Mouse (Mus musculus) mouse trophoblast stem cell (cell line): ENCODE measurements at regions not wholly inside any gene's neighbourhood (a gene's known extent, or its start where the extent isn't known, plus 50 kb on each side); places are given as distances from the start of the nearest gene placed in this dataset.

ENCODE experiments used
- in situ Hi-C, 2 experiments: fragments of 300-500 bp; cut with MseI, MboI; formaldehyde crosslinking; loops; 2 replicates in 1 of 2; 3 replicates in 1 of 2; pipeline ENCODE4 v1.15.1; 2025

DNA sequence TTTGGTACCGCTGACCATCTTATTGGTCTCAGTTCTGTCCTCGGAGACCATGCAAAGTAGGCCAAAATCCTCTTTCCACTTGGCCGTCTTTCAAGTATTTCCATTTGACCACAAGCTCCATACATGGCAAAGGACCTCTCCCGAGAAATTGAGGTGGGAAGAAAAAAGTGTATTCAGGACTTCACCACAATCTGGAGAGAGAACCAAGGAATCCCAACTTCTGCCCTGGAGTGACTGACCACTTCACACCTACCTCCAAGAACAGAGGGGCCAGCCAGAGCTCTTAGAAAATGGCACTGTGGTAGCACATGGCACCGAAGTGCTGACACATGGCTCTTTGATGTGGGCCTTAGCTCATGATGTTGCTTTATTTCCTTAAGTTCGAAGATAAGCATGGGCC, 105.9 kb upstream of the Bcl6 start:
- in situ Hi-C loops = no loop called here

DNA sequence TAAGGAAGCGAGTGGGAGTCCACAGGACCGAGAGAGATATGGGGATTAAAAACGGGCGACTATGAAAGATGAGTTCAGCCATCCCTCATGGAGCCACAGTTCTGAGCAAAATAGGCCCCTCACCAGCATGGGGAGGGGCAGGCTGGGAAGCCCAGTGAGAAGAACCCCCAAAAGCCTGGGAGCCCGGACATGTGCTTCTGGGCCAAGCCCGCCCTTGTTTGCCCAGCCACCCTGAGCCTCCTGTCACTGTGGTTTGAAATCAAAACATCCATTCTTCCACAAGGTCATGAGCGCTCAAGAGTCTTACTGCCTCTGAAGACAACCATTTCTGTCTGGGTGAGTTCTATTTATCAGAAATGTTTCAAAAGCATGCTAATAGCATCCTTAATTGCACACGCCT, 105.0 kb upstream of the Bcl6 start:
- in situ Hi-C loops = no loop called here

GRCm38 (mm10) chr16:24092616-24093525, 104.2 kb upstream of the Bcl6 start:
- in situ Hi-C loops = no loop called here

- in situ Hi-C loops = no loop called here
These were observed 103.5 kb upstream of the Bcl6 start for GRCm38 (mm10) chr16:24092136-24092535.

DNA sequence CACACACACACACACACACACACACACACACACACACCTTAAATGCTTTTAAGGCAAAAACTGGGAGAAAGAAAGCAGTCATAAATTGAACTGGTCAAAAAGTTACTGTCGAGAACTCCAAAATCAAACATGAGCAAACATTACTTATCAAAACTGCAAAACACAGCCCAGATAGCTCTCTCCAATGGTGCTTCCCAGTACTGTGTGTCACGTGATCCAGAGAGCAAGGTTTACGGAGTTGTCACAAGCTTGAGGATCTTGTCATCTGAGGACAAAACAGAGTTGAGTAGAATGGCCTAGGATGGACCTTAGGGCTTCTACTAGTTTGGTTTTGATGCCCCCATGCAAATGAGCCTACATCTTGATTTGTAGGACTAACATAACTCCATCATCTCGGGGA, 102.3 kb upstream of the Bcl6 start:
- in situ Hi-C loops = no loop called here

GRCm38 (mm10) chr16:24089840-24090762, 101.4 kb upstream of the Bcl6 start:
- in situ Hi-C loops = no loop called here

DNA sequence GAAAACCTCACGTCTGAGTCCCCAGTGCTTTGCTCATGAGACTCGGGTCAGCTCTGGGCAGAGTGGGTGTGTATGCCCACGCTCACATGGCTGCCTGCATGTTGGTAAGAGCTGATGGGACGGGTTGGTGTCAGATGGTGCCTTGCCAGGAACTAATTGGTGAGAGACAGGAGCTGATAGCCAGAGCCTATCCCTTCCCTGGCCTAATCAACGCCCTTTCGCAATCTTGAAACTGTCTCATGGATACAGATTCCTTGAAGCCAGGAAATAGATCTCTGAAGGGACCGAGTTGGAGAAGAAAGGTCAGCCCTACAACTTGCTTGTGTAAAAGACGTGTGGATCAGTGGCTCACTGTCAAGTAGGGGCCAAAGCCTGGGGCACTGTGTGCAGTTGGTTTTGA, 95.3 kb upstream of the Bcl6 start:
- in situ Hi-C loops = no loop called here

DNA sequence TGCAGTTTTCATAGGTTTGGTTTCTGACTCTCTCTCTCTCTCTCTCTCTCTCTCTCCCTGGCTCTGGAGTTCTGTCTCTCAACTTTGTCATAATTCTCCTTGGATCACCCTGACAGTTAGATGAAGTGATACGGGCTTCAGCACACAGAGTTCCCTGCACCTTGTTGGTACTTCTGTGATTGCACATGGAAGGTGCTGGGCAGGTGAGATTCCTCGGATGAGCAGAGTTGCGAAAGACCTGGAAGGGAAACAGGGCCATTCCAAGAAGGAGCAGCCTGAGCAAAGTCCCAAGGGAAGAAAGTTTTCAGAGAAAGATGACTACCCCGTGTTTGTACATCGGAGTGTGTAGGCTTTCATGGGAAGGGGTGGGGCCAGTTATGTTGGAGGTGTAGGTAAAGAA, 91.8 kb upstream of the Bcl6 start:
- in situ Hi-C loops = no loop called here

GRCm38 (mm10) chr16:24078622-24079021, 90.0 kb upstream of the Bcl6 start:
- in situ Hi-C loops = no loop called here

- in situ Hi-C loops = no loop called here
These were observed 88.8 kb upstream of the Bcl6 start for GRCm38 (mm10) chr16:24077428-24077827.

DNA sequence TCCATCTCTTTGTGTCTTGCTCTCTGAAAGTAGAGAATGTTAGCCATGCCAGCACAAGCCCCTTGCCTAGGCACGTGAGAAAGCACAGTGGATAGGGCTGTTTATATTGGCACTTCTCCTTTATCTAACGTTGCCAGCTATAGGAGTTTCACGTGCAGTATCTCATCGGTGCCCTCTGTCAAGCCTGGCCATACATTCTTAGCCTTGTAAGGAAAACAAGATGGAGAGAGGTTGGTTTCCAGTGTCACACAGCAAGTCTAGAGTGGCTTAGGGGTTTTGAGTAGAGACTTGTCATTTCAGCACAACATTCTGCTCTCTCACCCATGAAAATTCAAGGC, 88.1 kb upstream of the Bcl6 start:
- in situ Hi-C loops = no loop called here

GRCm38 (mm10) chr16:24076109-24076798, 87.6 kb upstream of the Bcl6 start:
- in situ Hi-C loops = no loop called here

DNA sequence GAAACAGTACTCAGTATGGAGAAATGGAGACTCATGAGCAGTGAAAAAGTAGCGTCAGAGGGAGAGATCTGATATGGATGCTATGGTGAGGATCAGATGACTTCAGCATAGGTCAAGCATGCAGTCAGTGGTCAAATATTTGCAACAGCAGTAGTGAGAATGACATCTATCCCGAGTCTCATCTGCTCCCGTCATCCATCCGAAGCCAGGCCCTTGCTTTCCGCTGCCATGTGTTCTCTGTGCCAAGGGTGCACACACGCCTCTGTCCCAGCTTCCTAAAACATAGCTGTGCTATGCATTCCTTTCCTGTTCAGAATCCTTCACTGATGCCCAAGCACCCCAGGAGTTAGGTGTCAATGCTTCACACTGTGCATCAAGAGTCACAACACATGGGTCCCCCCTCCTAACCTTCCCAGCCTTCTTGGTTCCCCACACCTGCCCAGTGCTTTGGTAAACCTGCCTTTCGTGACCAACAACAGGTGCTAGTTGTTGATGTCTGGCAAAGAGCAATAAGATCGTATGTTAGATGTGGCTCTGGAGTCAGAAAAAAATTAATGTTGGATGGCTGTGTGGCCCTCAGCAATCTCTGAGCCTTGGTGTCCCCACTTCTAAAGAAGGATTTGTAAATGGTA, 85.1 kb upstream of the Bcl6 start:
- in situ Hi-C loops = no loop called here

- in situ Hi-C loops = no loop called here
These were observed 84.4 kb upstream of the Bcl6 start for GRCm38 (mm10) chr16:24073065-24073464.

- in situ Hi-C loops = no loop called here
These were observed 80.8 kb upstream of the Bcl6 start for GRCm38 (mm10) chr16:24069411-24069810.

DNA sequence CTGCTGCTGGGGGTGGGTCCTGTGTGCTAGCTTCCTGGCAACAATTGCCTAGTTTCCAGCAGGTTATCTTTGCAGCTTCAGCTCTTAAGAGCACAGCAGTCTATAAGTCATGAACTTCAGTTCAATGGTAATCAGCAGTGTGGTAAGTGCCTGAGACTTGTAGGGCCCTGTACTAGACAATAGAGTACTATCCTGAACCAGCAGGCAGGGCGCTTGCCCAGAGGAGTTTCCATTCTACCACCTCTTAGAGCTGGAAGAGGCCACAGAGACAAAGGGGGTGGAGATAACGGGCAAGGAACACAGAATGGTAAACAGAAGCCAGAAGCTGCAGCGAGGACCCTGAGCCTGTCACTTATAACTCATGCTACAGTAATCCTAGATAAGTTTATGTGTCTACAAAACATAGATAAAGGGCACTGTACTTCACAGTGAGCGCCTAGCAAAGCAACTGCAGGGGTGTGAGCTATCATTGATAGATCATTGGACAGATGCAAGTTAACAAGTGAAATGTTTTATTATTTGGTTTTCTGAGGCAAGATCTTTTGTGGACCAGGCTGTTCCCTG, 79.7 kb upstream of the Bcl6 start:
- in situ Hi-C loops = no loop called here

- in situ Hi-C loops = no loop called here
These were observed 73.7 kb upstream of the Bcl6 start for GRCm38 (mm10) chr16:24062314-24062713.

DNA sequence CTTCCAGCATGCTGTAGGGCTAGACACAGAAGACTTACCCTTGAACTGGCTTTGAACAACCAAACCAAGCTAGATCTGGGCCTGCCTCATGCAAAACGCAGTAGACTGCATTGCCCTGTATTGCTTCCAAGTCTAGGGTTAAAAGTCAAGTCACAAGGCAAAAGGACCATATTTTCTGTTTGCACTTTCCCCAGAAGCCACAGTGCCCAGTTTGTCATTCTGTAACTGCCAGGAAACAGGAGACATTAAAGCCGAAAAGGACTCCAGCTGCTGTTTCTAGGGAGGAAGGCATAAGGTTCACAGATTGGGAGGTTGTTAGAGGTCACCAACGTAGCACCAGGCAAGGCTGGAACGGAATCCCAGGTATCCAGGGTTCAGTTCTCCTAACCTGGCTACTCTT, 72.8 kb upstream of the Bcl6 start:
- in situ Hi-C loops = no loop called here

DNA sequence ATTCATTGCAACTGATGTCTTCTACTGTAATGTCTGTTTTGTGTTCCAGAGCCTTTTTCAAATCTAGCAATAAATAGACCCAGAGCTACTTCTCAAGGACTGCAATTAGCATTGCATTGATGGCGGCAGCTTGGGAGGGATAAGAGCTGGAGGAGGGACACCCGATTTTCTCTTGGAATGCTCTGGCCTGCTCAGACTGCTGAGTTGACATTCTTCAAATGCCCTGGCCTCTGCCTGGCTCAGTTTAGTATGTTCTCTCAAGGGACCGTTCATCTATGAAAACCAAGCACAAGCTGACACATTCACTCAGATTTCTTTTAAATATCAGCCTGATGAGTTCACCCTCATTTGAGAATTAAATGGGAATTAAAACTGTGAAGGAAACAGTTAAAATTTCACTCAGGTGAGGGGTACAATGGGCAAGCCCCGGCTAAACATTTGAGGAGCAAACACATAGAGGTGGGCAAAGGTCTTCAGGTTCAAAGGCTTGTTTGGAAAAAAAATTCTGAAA, 70.5 kb upstream of the Bcl6 start:
- in situ Hi-C loops = no loop called here

GRCm38 (mm10) chr16:24056885-24057531, 68.4 kb upstream of the Bcl6 start:
- in situ Hi-C loops = no loop called here
